Mouse (Mus musculus): ENCODE measurements around the gene Vmn1r188.
A peak's percentile ranks its signal among the peaks of the same experiment; 100 is the strongest.
"Not testable (repeated sequence)": the region's sequence is repeated elsewhere in the genome, so short reads cannot be mapped to it uniquely, and the experiment has no call there.

Vmn1r188 gene

DNA sequence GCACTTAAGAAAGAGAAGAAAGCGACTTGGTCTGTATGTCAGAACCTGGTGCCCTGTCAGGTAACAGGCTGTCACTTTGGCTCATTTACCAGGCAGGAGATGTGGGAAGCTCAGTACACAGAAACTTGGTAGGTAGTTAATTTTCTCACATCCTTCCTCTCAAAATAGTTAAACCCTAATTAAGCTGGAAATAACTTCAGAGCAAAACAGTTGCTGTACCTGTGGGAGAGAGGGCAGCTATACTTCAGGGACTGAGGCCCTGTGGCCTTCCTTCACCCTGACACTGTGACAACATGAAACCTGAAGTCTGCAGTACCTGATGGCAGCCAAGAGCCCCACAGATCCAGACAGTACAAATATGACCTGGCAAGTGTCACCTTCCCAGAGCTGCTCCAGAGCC is at the start of gene Vmn1r188:
Gene Vmn1r188 (plus strand): TSS at position 301 of the 400 bp plus-strand sequence.
- not testable (repeated sequence) for DNase-seq (ENCODE audit: low spot score in 2 of 2)

- DNase-seq (ENCODE audit: low spot score in 2 of 2) = no peak
Observed at GRCm38 (mm10) chr13:22034443-22035266, 49.6 kb upstream of the Vmn1r188 start.

GRCm38 (mm10) chr13:22035267-22036148 is 48.7 kb upstream of the Vmn1r188 start, which contains the start of the genes Hist1h2ah and Hist1h2bk:
Hist1h2ah (minus strand) TSS chr13:22035568.
Hist1h2bk (plus strand) TSS chr13:22035870.
- DNase-seq (ENCODE audit: low spot score in 2 of 2) = peak; percentile 86 to 91

- no peak for DNase-seq (ENCODE audit: low spot score in 2 of 2)
Observed at GRCm38 (mm10) chr13:22036149-22036956, 47.9 kb upstream of the Vmn1r188 start.

GRCm38 (mm10) chr13:22036986-22037385 is 47.3 kb upstream of the Vmn1r188 start:
- no peak for DNase-seq (ENCODE audit: low spot score in 2 of 2)

GRCm38 (mm10) chr13:22037415-22037814 is 46.8 kb upstream of the Vmn1r188 start:
- no peak for DNase-seq (ENCODE audit: low spot score in 2 of 2)

- no peak for DNase-seq (ENCODE audit: low spot score in 2 of 2)
Observed at GRCm38 (mm10) chr13:22039364-22039763, 44.9 kb upstream of the Vmn1r188 start.

DNA sequence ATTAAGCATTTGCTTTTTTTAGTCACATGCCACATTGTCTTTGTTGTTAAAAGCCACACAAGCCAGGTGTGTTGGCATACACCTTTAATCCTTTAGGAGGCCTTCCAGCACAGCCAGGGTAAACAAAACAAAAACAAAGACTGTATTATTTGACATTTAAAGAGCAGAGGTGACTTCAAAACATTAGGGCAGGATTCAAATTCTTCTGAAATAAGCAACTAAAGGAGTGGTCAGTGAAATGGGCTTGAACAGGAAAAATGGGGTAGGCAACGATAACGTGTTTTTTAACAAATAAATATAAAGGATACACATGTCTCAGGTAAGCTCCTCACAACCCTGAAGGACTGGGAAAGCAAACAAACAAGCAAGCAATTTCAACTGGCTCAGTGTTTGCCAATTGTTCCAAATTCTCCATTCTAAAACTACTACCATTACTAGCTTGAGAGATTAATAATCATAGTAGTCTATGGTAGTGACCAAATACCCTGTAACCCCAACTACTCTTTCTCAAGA is 44.2 kb upstream of the Vmn1r188 start:
- DNase-seq (ENCODE audit: low spot score in 2 of 2) = no peak

DNA sequence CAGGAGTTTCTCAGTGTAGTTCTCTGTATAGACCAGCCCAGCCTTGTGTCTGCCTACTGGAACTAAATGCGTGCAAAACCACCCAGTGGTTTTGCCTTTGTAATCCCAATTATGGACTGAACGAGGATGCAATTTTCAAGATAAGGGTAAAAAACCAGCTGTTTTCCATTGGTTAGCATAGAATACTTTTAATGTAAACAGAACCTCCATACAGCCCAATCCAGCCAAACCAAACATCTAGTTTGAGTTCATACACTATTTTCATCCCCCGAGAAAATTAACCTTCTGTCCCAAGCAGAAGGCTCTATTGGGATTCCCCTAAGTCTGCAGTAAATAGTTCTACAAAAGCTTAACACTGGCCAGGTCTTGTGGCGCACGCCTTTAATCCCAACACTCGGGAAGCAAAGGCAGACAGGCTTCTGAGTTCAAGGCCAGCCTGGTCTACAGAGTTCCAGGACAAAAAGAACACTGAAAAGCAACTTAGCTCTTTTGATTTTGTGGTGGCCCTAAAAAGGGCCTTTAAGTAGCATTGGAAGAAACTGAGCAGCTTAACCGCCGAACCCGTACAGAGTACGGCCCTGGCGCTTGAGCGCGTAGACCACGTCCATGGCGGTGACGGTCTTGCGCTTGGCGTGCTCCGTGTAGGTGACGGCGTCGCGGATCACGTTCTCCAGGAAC is 43.6 kb upstream of the Vmn1r188 start:
- no peak for DNase-seq (ENCODE audit: low spot score in 2 of 2)

- DNase-seq (ENCODE audit: low spot score in 2 of 2) = peak; percentile 95
Observed at GRCm38 (mm10) chr13:22041142-22041536, 43.1 kb upstream of the Vmn1r188 start, which contains the start of gene Hist1h4i. Hist1h4i (minus strand) TSS chr13:22041362.

GRCm38 (mm10) chr13:22041651-22042567 is 42.3 kb upstream of the Vmn1r188 start:
- no peak for DNase-seq (ENCODE audit: low spot score in 2 of 2)

DNA sequence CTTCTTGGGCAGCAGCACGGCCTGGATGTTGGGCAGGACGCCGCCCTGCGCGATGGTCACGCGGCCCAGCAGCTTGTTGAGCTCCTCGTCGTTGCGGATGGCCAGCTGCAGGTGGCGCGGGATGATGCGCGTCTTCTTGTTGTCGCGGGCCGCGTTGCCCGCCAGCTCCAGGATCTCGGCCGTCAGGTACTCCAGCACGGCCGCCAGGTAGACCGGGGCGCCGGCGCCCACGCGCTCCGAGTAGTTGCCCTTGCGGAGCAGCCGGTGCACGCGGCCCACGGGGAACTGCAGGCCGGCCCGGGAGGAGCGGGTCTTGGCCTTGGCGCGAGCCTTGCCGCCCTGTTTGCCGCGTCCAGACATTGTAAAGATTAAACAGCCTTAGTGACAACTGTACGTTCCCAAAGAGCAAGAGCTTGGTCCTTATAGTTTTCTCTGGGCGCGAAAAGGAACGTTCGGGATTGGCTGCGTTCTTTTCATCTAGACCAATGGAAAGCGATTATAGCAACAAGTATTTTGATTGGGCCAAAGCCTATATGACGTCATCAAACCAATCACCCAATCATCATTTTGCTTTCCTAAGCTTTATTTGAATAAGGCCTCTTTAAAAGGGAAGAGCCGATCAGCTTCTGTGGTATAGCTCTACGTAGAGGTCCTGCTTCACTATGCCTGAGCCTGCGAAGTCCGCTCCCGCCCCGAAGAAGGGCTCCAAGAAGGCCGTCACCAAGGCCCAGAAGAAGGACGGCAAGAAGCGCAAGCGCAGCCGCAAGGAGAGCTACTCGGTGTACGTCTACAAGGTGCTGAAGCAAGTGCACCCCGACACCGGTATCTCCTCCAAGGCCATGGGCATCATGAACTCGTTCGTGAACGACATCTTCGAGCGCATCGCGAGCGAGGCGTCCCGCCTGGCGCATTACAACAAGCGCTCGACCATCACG is 41.4 kb upstream of the Vmn1r188 start, which contains the start of the genes Hist1h2ag and Hist1h2bj:
Gene Hist1h2ag (minus strand): TSS at position 377 of the 935 bp plus-strand sequence.
Gene Hist1h2bj (plus strand): TSS at position 647 of the 935 bp plus-strand sequence.
- peak; percentile 97 to 98 for DNase-seq (ENCODE audit: low spot score in 2 of 2)

- no peak for DNase-seq (ENCODE audit: low spot score in 2 of 2)
Observed at GRCm38 (mm10) chr13:22043503-22044431, 40.5 kb upstream of the Vmn1r188 start.

- no peak for DNase-seq (ENCODE audit: low spot score in 2 of 2)
Observed at GRCm38 (mm10) chr13:22044432-22045155, 39.6 kb upstream of the Vmn1r188 start.

GRCm38 (mm10) chr13:22045311-22045710 is 38.9 kb upstream of the Vmn1r188 start:
- DNase-seq (ENCODE audit: low spot score in 2 of 2) = no peak

- DNase-seq (ENCODE audit: low spot score in 2 of 2) = no peak
Observed at GRCm38 (mm10) chr13:22049041-22049440, 35.2 kb upstream of the Vmn1r188 start.
